Mouse (Mus musculus) cerebellum, adult 2 months (tissue): ENCODE results near the gene Zfp646.

Source experiments
- CTCF ChIP-seq: fragments of 200-500 bp; IDR thresholded peaks from 2 replicates; pipeline ENCODE4 v1.5.1; 2011; ENCODE audit warnings: low read depth, mild to moderate bottlenecking, control low read depth, low read length, moderate library complexity, borderline replicate concordance; ENCODE audit not compliant: insufficient read depth
- POLR2A ChIP-seq: fragments of 200-500 bp; IDR thresholded peaks from 2 replicates; pipeline ENCODE4 v1.6.1; 2011; ENCODE audit warnings: low read length, control low read depth, borderline replicate concordance; ENCODE audit not compliant: insufficient read depth

GRCm38 (mm10) chr7:127926066-127926465, 50.0 kb downstream of the Zfp646 start:
- no peak for TF ChIP-seq CTCF
- TF ChIP-seq POLR2A, result no peak
